Mouse (Mus musculus): ENCODE data around the gene Zbtb20.

The Zbtb20 gene

GRCm38 (mm10) chr16:43462470-43463455, 587.1 kb downstream of the Zbtb20 start:
- no peak for DNase-seq

- no peak for DNase-seq
Measured at GRCm38 (mm10) chr16:43463684-43464475, 588.2 kb downstream of the Zbtb20 start.

GRCm38 (mm10) chr16:43464476-43465080, 588.9 kb downstream of the Zbtb20 start:
- peak; percentile 16 for DNase-seq

GRCm38 (mm10) chr16:43465368-43465839, 589.7 kb downstream of the Zbtb20 start:
- no peak for DNase-seq

- no peak for DNase-seq
Measured at GRCm38 (mm10) chr16:43465921-43466748, 590.5 kb downstream of the Zbtb20 start.

- DNase-seq: no peak
Measured at GRCm38 (mm10) chr16:43466749-43467065, 591.0 kb downstream of the Zbtb20 start.

GRCm38 (mm10) chr16:43471060-43471459, 595.4 kb downstream of the Zbtb20 start:
- DNase-seq: no peak

- no peak for DNase-seq
Measured at GRCm38 (mm10) chr16:43474941-43475728, 599.5 kb downstream of the Zbtb20 start.

GRCm38 (mm10) chr16:43476921-43477320, 601.2 kb downstream of the Zbtb20 start:
- no peak for DNase-seq

- no peak for DNase-seq
Measured at GRCm38 (mm10) chr16:43478352-43478751, 602.7 kb downstream of the Zbtb20 start.

GRCm38 (mm10) chr16:43480532-43480931, 604.9 kb downstream of the Zbtb20 start:
- DNase-seq: no peak

- DNase-seq: no peak
Measured at GRCm38 (mm10) chr16:43482125-43482524, 606.4 kb downstream of the Zbtb20 start.

GRCm38 (mm10) chr16:43482738-43483137, 607.1 kb downstream of the Zbtb20 start:
- no peak for DNase-seq

- DNase-seq: no peak
Measured at GRCm38 (mm10) chr16:43484400-43484799, 608.7 kb downstream of the Zbtb20 start.

- DNase-seq: no peak
Measured at GRCm38 (mm10) chr16:43489362-43489761, 613.7 kb downstream of the Zbtb20 start.

GRCm38 (mm10) chr16:43489984-43490383, 614.3 kb downstream of the Zbtb20 start:
- DNase-seq: no peak

GRCm38 (mm10) chr16:43492863-43493262, 617.2 kb downstream of the Zbtb20 start:
- no peak for DNase-seq

GRCm38 (mm10) chr16:43493596-43494385, 618.1 kb downstream of the Zbtb20 start:
- no peak for DNase-seq

GRCm38 (mm10) chr16:43495175-43495818, 619.6 kb downstream of the Zbtb20 start:
- no peak for DNase-seq

- DNase-seq: no peak
Measured at GRCm38 (mm10) chr16:43497093-43497492, 621.4 kb downstream of the Zbtb20 start.
